Comparison of ENCODE assay signal across 14 mouse cellular contexts in genomic region chr2:5595356-5596191, GRCm38 (mm10).
A peak's percentile ranks its signal among the peaks of the same experiment; 100 is the strongest.
DNase-seq lines count a peak whose midpoint lies in the region; ATAC-seq and TF ChIP-seq lines count a peak whose summit lies in the region.
"Had no signal": no experiment of that assay in that cellular context is flagged by ENCODE, and none has a peak within 500 bp of the region (broad histone marks: within the 10 kb centered on the region; RNA-seq: fewer than 3 reads in every experiment).

No protein-coding gene starts in this region.

- H3K4me2 ChIP-seq in hindbrain, postnatal 0 days (ENCODE audit: low read depth, low read length), result no peak overlapping the region
- no peak overlapping the region for H3K4me2 ChIP-seq in midbrain, embryonic 14.5 days (ENCODE audit: low read length)
- H3K4me2 ChIP-seq: lung, embryonic 15.5 days had no signal

- H3K4me3 ChIP-seq in hindbrain, postnatal 0 days (ENCODE audit: low read length), result no peak overlapping the region
- no peak overlapping the region for H3K4me3 ChIP-seq in hindbrain, embryonic 10.5 days
- H3K4me3 ChIP-seq in midbrain, embryonic 10.5 days, result no peak overlapping the region
- no peak overlapping the region for H3K4me3 ChIP-seq in midbrain, embryonic 14.5 days (replicated peaks; ENCODE audit: low read depth, low read length)
- H3K4me3 ChIP-seq: embryonic facial prominence, embryonic 10.5 days; heart, adult 2 months; lung, embryonic 15.5 days had no signal

- H3K36me3 ChIP-seq in hindbrain, postnatal 0 days (ENCODE audit: insufficient read depth, low read length), result no peaks in the 10 kb centered on the region
- H3K36me3 ChIP-seq in hindbrain, embryonic 10.5 days, result no peaks in the 10 kb centered on the region
- H3K36me3 ChIP-seq in midbrain, embryonic 10.5 days, result no peaks in the 10 kb centered on the region
- no peaks in the 10 kb centered on the region for H3K36me3 ChIP-seq in midbrain, embryonic 14.5 days (ENCODE audit: control insufficient read depth, insufficient read depth, low read length)
- H3K36me3 ChIP-seq: embryonic facial prominence, embryonic 10.5 days; lung, embryonic 15.5 days had no signal

- DNase-seq in hindbrain, postnatal 0 days (ENCODE audit: low spot score), result no peak
- no peak for DNase-seq in hindbrain, embryonic 10.5 days (ENCODE audit: low spot score)
- no peak for DNase-seq in midbrain, embryonic 10.5 days (ENCODE audit: low spot score)
- DNase-seq in midbrain, embryonic 14.5 days, result no peak
- DNase-seq in brain, embryonic 14.5 days (ENCODE audit: low read depth), result peak; percentile 32
- peak; percentile 51 for DNase-seq in retina, embryonic 14.5 days (ENCODE audit: low spot score)
- no peak for DNase-seq in T-cell, adult 2 months (ENCODE audit: low spot score)
- DNase-seq: cerebellum, postnatal 25 days; kidney, postnatal 10 days; liver; thymus, postnatal 36 days had no signal

- H3K9ac ChIP-seq in hindbrain, postnatal 0 days (replicated peaks; ENCODE audit: low read length), result no peak overlapping the region
- H3K9ac ChIP-seq in midbrain, embryonic 14.5 days (replicated peaks; ENCODE audit: low read length), result no peak overlapping the region
- H3K9ac ChIP-seq: lung, embryonic 15.5 days had no signal

- no peaks in the 10 kb centered on the region for H3K9me3 ChIP-seq in hindbrain, postnatal 0 days (ENCODE audit: low read length)
- no peaks in the 10 kb centered on the region for H3K9me3 ChIP-seq in hindbrain, embryonic 10.5 days
- H3K9me3 ChIP-seq in midbrain, embryonic 10.5 days (replicated peaks), result no peaks in the 10 kb centered on the region
- no peaks in the 10 kb centered on the region for H3K9me3 ChIP-seq in midbrain, embryonic 14.5 days (ENCODE audit: control insufficient read depth, low read length)
- H3K9me3 ChIP-seq: embryonic facial prominence, embryonic 10.5 days; lung, embryonic 15.5 days had no signal

- no peak for TF ChIP-seq POLR2A in brain, embryonic 14.5 days (IDR thresholded peaks at IDR 0.05; ENCODE audit: borderline replicate concordance, extremely low read depth, insufficient read depth, insufficient read length, poor library complexity, severe bottlenecking)

- no peak overlapping the region for H3K27ac ChIP-seq in hindbrain, postnatal 0 days
- H3K27ac ChIP-seq in hindbrain, embryonic 10.5 days, result no peak overlapping the region
- 0 out of 2 replicates have a peak overlapping the region, but pooled peaks have one; percentile 9 for H3K27ac ChIP-seq in midbrain, embryonic 10.5 days (replicated peaks)
- no peak overlapping the region for H3K27ac ChIP-seq in midbrain, embryonic 14.5 days (replicated peaks; ENCODE audit: low read depth, low read length)
- H3K27ac ChIP-seq: embryonic facial prominence, embryonic 10.5 days; heart, adult 2 months; lung, embryonic 15.5 days had no signal

- 0 out of 2 replicates have a peak, but pooled peaks have one; percentile 14 for ATAC-seq in hindbrain, postnatal 0 days
- no peak for ATAC-seq in midbrain, embryonic 14.5 days (ENCODE audit: low FRiP score, low TSS enrichment)

- 69% methylated on average over 8 of the region's 8 CpGs for WGBS in hindbrain, postnatal 0 days
- 78% methylated on average over 8 of the region's 8 CpGs for WGBS in hindbrain, embryonic 10.5 days
- WGBS in midbrain, embryonic 10.5 days, result 84% methylated on average over 8 of the region's 8 CpGs
- 72% methylated on average over 8 of the region's 8 CpGs for WGBS in midbrain, embryonic 14.5 days

- H3K4me1 ChIP-seq in hindbrain, postnatal 0 days (ENCODE audit: insufficient read depth, low read length), result 0 out of 2 replicates have a peak, but pooled peaks cover 7% of the 10 kb centered on the region
- H3K4me1 ChIP-seq in hindbrain, embryonic 10.5 days (replicated peaks), result peaks cover 18% of the 10 kb centered on the region
- H3K4me1 ChIP-seq in midbrain, embryonic 10.5 days, result peaks cover 23% of the 10 kb centered on the region
- peaks cover 18% of the 10 kb centered on the region; the same call in 1 of the 2 replicates for H3K4me1 ChIP-seq in midbrain, embryonic 14.5 days (ENCODE audit: control insufficient read depth, insufficient read depth, low read length)
- H3K4me1 ChIP-seq: lung, embryonic 15.5 days had no signal

- no peaks in the 10 kb centered on the region for H3K27me3 ChIP-seq in hindbrain, postnatal 0 days (ENCODE audit: insufficient read depth, low read length)
- H3K27me3 ChIP-seq in hindbrain, embryonic 10.5 days (ENCODE audit: insufficient read depth, poor library complexity, severe bottlenecking), result no peaks in the 10 kb centered on the region
- no peaks in the 10 kb centered on the region for H3K27me3 ChIP-seq in midbrain, embryonic 10.5 days (ENCODE audit: low read depth, poor library complexity, severe bottlenecking)
- no peaks in the 10 kb centered on the region for H3K27me3 ChIP-seq in midbrain, embryonic 14.5 days (ENCODE audit: control insufficient read depth, insufficient read depth, low read length)
- H3K27me3 ChIP-seq: lung, embryonic 15.5 days had no signal

- TF ChIP-seq CTCF in hindbrain, postnatal 0 days (IDR thresholded peaks at IDR 0.05; ENCODE audit: low read depth), result no peak
- TF ChIP-seq CTCF in brain, embryonic 14.5 days (IDR thresholded peaks at IDR 0.05; ENCODE audit: borderline replicate concordance, extremely low read depth, insufficient read depth, insufficient read length), result no peak

Comparison
In these comparisons a context has a peak if more than half of its experiments do, and no peak if none do; other contexts are left out.
1. DNase-seq: peak in brain, embryonic 14.5 days (single experiment) and retina, embryonic 14.5 days (single experiment); none in hindbrain, postnatal 0 days (single experiment), hindbrain, embryonic 10.5 days (single experiment), midbrain, embryonic 10.5 days (single experiment), midbrain, embryonic 14.5 days (single experiment) and T-cell, adult 2 months (single experiment).